Mouse (Mus musculus) hindbrain, embryonic 15.5 days (tissue): ENCODE results near the gene Camk2n1. TPM values are rescaled to one million over a fixed set of nuclear protein-coding genes. Genes with fewer than 3 reads are reported as not detected.

ENCODE experiments used
- ATAC-seq: fragments of 200-750 bp; cut with Nextera tagmentation; 2 replicates; pipeline ENCODE4 v1.8.0; 2017; ENCODE audit warnings: low read depth, moderate number of reproducible peaks, moderate TSS enrichment; ENCODE audit not compliant: low FRiP score
- H3K27ac ChIP-seq: fragments of 300-500 bp; sonication (generic); replicated peaks from 2 replicates; pipeline ENCODE4 v1.5.1; 2015; ENCODE audit warnings: mild to moderate bottlenecking, inconsistent platforms
- H3K27me3 ChIP-seq: fragments of 300-500 bp; sonication (generic); 2 replicates; pipeline ENCODE4 v1.6.1; 2015; ENCODE audit warnings: control low read depth, inconsistent platforms
- H3K36me3 ChIP-seq: fragments of 300-500 bp; sonication (generic); 2 replicates; pipeline ENCODE4 v1.6.1; 2015; ENCODE audit warnings: control low read depth, inconsistent platforms
- H3K4me1 ChIP-seq: fragments of 300-500 bp; sonication (generic); replicated peaks from 2 replicates; pipeline ENCODE4 v1.6.1; 2015; ENCODE audit warnings: control low read depth, inconsistent platforms
- H3K4me2 ChIP-seq: fragments of 300-500 bp; sonication (generic); 2 replicates; pipeline ENCODE4 v1.6.1; 2015; ENCODE audit warnings: moderate library complexity, mild to moderate bottlenecking, inconsistent platforms
- H3K4me3 ChIP-seq: fragments of 300-500 bp; sonication (generic); 2 replicates; pipeline ENCODE4 v1.5.1; 2015; ENCODE audit warnings: mild to moderate bottlenecking, inconsistent platforms
- H3K9ac ChIP-seq: fragments of 300-500 bp; sonication (generic); 2 replicates; pipeline ENCODE4 v1.6.1; 2015; ENCODE audit warnings: inconsistent platforms
- H3K9me3 ChIP-seq: fragments of 300-500 bp; sonication (generic); 2 replicates; pipeline ENCODE4 v1.6.1; 2016; ENCODE audit warnings: control low read depth, inconsistent platforms
- WGBS: fragments of 180-500 bp; shearing (Covaris S2); methylation state at CpG from one replicate; pipeline ENCODE4 v1.1.7; 2015; 5-methylcytosine and 5-hydroxymethylcytosine counted together
- polyA plus RNA-seq: library from polyadenylated mRNA; unstranded; fragments of >200 nt; fragmentation: Nextera tagmentation; extraction: Ambion mirVana; gene quantifications from 2 replicates; pipeline ENCODE4 v1.2.1, GENCODE M21; 2015

The Camk2n1 gene
- polyA plus RNA-seq, 1 experiment from 2014 or later: 16.9 TPM

DNA sequence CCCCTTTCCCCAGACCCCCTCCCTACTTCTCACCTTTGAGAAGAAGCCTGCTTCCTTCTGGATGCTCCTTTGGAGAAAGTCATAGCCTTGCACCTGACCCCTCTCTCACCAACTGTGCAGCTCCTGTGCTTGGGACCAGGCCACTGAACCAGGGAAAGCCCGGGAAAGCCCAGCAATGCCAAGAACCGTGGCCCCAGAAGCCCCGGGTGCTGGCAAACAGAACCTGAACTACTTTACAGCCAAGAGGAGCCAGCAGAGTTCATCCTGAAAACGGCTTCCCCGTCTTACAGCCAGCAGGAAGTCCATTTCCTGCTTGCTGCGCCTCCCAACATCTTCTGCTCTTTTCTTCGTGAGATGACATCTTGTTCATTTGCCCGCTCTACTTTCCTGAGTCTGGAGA, 28.6 kb downstream of the Camk2n1 start:
- H3K36me3 ChIP-seq: no peaks in the 10 kb centered on the region
- no peak overlapping the region for H3K27ac ChIP-seq
- no peaks in the 10 kb centered on the region for H3K9me3 ChIP-seq
- no peaks in the 10 kb centered on the region for H3K27me3 ChIP-seq
- no peaks in the 10 kb centered on the region for H3K4me1 ChIP-seq
- no peak for ATAC-seq
- H3K4me2 ChIP-seq: no peak overlapping the region
- H3K4me3 ChIP-seq: no peak overlapping the region
- 75% methylated on average over 8 of the region's 8 CpGs for WGBS
- H3K9ac ChIP-seq: no peak overlapping the region

DNA sequence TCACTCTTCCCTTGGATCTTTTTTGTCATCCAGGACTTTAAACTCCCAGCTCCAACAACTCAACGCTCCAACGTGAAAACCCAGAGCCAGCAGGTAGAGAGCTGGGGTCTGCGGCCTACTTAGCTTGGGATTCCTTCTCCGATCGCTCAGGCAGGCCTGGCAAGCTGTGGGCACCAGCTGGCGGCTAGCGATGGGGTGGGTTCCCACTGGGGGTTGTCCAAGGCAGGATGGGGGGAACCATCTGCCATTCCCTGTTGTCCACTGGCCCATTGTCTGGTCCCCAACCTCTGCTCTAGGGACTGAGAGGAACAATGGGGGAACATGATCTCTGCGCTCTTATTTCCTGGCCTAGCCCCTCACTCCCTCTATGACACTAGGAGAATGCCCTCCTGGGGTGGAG, 34.1 kb downstream of the Camk2n1 start:
- Histone ChIP-seq H3K27ac (no peak overlapping the region), H3K9me3 (no peaks in the 10 kb centered on the region), H3K4me1 (peaks cover 18% of the 10 kb centered on the region), H3K36me3 (no peaks in the 10 kb centered on the region), H3K27me3 (no peaks in the 10 kb centered on the region), H3K9ac (no peak overlapping the region), H3K4me2 (no peak overlapping the region), H3K4me3 (no peak overlapping the region)
- ATAC-seq: no peak
- 35% methylated on average over 8 of the region's 8 CpGs for WGBS

DNA sequence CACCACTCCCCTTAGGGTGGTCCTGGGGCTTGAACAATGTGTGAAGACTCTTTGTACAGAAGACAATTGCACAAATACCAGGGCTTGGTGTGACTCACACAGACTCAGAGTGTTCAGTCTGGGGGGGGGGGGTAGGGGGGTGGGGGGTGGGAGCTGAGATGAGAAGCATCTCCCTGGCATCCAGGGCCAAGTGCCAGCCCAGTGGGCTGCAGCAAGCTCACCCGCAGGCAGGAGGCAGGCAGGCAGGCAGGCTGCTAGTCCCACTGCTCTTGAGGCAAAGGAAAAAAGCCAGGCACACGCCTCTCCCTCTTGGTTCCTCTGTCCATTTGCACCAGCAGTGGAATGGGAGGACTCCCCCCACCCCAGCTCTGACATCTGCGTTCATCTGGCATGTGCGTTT, 37.0 kb downstream of the Camk2n1 start:
- Histone ChIP-seq H3K4me2 (no peak overlapping the region), H3K9ac (no peak overlapping the region), H3K9me3 (no peaks in the 10 kb centered on the region), H3K4me1 (peaks cover 46% of the 10 kb centered on the region), H3K4me3 (no peak overlapping the region), H3K36me3 (no peaks in the 10 kb centered on the region), H3K27ac (no peak overlapping the region), H3K27me3 (no peaks in the 10 kb centered on the region)
- ATAC-seq: no peak
- 44% methylated on average over 4 of the region's 4 CpGs for WGBS

GRCm38 (mm10) chr4:138493161-138494001, 39.3 kb downstream of the Camk2n1 start:
- no peaks in the 10 kb centered on the region for H3K9me3 ChIP-seq
- H3K4me3 ChIP-seq: no peak overlapping the region
- H3K27me3 ChIP-seq: no peaks in the 10 kb centered on the region
- H3K27ac ChIP-seq: no peak overlapping the region
- 50% methylated on average over 5 of the region's 5 CpGs for WGBS
- no peak overlapping the region for H3K9ac ChIP-seq
- 0 out of 2 replicates have a peak, but pooled peaks have one; percentile 6 for ATAC-seq
- no peak overlapping the region for H3K4me2 ChIP-seq
- H3K4me1 ChIP-seq: peaks cover 50% of the 10 kb centered on the region
- no peaks in the 10 kb centered on the region for H3K36me3 ChIP-seq

- H3K4me2 ChIP-seq: no peak overlapping the region
- 8% methylated on average over 5 of the region's 5 CpGs for WGBS
- H3K27ac ChIP-seq: peak overlapping the region; percentile 23; the same call in 1 of the 2 replicates
- H3K36me3 ChIP-seq: no peaks in the 10 kb centered on the region
- no peaks in the 10 kb centered on the region for H3K27me3 ChIP-seq
- H3K4me1 ChIP-seq: peaks cover 41% of the 10 kb centered on the region
- no peak overlapping the region for H3K4me3 ChIP-seq
- H3K9me3 ChIP-seq: no peaks in the 10 kb centered on the region
- ATAC-seq: peak; percentile 71
- no peak overlapping the region; the same call in 1 of the 2 replicates for H3K9ac ChIP-seq
Observed at GRCm38 (mm10) chr4:138494905-138495304, 40.8 kb downstream of the Camk2n1 start.

- no peak for ATAC-seq
- Histone ChIP-seq H3K27ac (peak overlapping the region; percentile 25; the same call in 1 of the 2 replicates), H3K9ac (no peak overlapping the region), H3K36me3 (no peaks in the 10 kb centered on the region), H3K4me1 (peaks cover 41% of the 10 kb centered on the region), H3K27me3 (no peaks in the 10 kb centered on the region), H3K4me2 (peak overlapping the region; percentile 38), H3K9me3 (no peaks in the 10 kb centered on the region), H3K4me3 (no peak overlapping the region)
- WGBS: 5% methylated on average over 13 of the region's 13 CpGs
Observed at GRCm38 (mm10) chr4:138495775-138496174, 41.7 kb downstream of the Camk2n1 start.

DNA sequence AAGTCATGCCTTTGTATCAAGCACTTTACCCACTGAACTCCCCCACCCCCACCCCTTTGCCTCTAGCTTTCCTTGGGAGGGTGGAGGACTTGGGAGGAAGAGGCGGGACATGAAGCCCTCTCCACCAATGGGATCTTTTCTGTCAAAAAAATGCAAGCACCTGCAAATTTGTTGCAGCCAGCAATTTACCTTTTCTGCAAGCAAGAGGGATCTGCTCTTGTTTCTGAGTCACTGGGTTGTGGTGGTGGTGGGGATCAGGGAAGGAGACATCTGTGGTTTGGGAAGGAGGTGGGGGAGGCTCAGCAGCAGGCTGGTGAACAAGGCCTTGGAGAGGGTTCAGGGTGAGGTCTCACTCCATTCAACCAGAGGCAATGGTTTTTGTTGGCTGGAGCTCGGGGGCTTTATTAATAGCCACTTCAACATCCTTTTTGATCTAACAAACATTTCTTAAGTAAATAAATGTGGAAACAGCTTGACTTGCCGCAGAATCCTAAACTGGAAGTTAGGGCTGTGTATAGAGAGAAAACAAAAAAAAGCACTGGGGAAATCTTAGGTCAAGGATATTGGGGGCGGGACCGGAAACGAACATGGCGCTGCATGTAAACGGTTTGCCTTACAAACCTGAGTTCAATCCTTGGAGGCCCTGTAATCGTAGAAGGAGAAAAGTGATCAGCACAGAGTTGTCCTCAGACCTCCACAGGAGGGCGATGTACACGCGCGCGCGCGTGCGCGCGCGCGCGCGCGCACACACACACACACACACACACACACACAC, 42.8 kb downstream of the Camk2n1 start:
- no peaks in the 10 kb centered on the region for H3K9me3 ChIP-seq
- H3K4me1 ChIP-seq: peaks cover 38% of the 10 kb centered on the region
- ATAC-seq: no peak
- no peak overlapping the region for H3K4me2 ChIP-seq
- H3K4me3 ChIP-seq: no peak overlapping the region
- H3K27ac ChIP-seq: no peak overlapping the region
- H3K27me3 ChIP-seq: no peaks in the 10 kb centered on the region
- 82% methylated on average over 18 of the region's 24 CpGs for WGBS
- H3K9ac ChIP-seq: no peak overlapping the region
- no peaks in the 10 kb centered on the region for H3K36me3 ChIP-seq

GRCm38 (mm10) chr4:138499856-138500645, 45.9 kb downstream of the Camk2n1 start:
- H3K9ac ChIP-seq: no peak overlapping the region
- no peaks in the 10 kb centered on the region for H3K36me3 ChIP-seq
- peaks cover 36% of the 10 kb centered on the region for H3K4me1 ChIP-seq
- no peak overlapping the region for H3K4me3 ChIP-seq
- H3K9me3 ChIP-seq: no peaks in the 10 kb centered on the region
- no peak overlapping the region for H3K27ac ChIP-seq
- ATAC-seq: no peak
- H3K4me2 ChIP-seq: no peak overlapping the region
- no peaks in the 10 kb centered on the region for H3K27me3 ChIP-seq
- WGBS: 86% methylated on average over 21 of the region's 21 CpGs

GRCm38 (mm10) chr4:138501048-138501447, 46.9 kb downstream of the Camk2n1 start:
- 76% methylated on average over 5 of the region's 5 CpGs for WGBS
- no peaks in the 10 kb centered on the region for H3K36me3 ChIP-seq

GRCm38 (mm10) chr4:138504632-138505101, 50.6 kb downstream of the Camk2n1 start:
- Histone ChIP-seq H3K4me2 (peak overlapping the region; percentile 36), H3K36me3 (no peaks in the 10 kb centered on the region), H3K9me3 (no peaks in the 10 kb centered on the region), H3K27me3 (no peaks in the 10 kb centered on the region), H3K27ac (peak overlapping the region; percentile 82), H3K4me3 (0 out of 2 replicates have a peak overlapping the region, but pooled peaks have one; percentile 7), H3K4me1 (peaks cover 42% of the 10 kb centered on the region), H3K9ac (no peak overlapping the region)
- peak; percentile 87 for ATAC-seq
- WGBS: 2% methylated on average over 16 of the region's 16 CpGs

More at GRCm38 (mm10) chr4:138501048-138501447, 46.9 kb downstream of the Camk2n1 start:
- peaks cover 33% of the 10 kb centered on the region for H3K4me1 ChIP-seq
- H3K27me3 ChIP-seq: no peaks in the 10 kb centered on the region
- no peaks in the 10 kb centered on the region for H3K9me3 ChIP-seq
- no peak overlapping the region for H3K4me3 ChIP-seq
- no peak overlapping the region for H3K4me2 ChIP-seq
- no peak overlapping the region for H3K9ac ChIP-seq
- no peak overlapping the region for H3K27ac ChIP-seq
- ATAC-seq: no peak

DNA sequence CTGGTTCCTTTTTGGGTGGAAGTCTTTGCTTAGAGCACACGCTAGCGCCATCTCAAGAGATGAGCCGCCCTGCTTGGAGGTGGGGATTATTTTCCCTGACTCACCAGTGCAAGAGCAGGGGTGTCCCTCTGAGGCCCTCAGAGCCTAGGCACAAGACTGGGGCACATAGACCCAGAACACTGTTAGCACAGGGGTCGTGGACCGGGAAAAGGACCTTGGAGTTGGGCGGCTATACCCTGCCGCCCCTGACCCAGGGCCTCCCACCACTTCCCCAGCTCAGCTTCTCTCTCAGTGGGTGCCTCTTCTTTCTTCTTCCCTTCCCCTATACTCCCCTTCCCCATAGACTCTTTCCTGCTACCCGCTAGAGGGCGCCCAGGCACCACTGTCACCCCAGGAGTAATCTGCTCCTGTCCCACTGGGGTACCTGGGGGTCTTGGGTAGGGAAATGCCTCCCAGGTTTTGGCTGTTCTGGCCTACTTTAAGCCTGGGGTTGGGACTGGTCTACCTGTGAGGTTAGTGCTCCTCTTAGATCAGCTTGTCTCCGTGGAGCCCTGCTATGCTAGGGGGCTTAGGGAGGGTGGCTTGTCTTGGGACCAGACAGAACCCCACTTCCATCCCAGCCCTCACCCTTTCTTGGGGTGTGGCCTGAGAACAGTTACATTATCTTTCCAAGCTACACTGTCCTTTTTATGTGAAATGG, 51.2 kb downstream of the Camk2n1 start:
- ATAC-seq: peak; percentile 59
- Histone ChIP-seq H3K4me3 (0 out of 2 replicates have a peak overlapping the region, but pooled peaks have one; percentile 7), H3K9me3 (no peaks in the 10 kb centered on the region), H3K27ac (peak overlapping the region; percentile 82), H3K9ac (no peak overlapping the region; the same call in 1 of the 2 replicates), H3K27me3 (no peaks in the 10 kb centered on the region), H3K4me2 (peak overlapping the region; percentile 36), H3K4me1 (peaks cover 42% of the 10 kb centered on the region), H3K36me3 (no peaks in the 10 kb centered on the region)
- WGBS: 4% methylated on average over 10 of the region's 10 CpGs
